In genomic region chr7:70717608-70718007, GRCm38 (mm10) we compare ENCODE assay signal across 18 mouse cellular contexts.
"Had no signal": no experiment of that assay in that cellular context is flagged by ENCODE, and none has a peak within 500 bp of the region (broad histone marks: within the 10 kb centered on the region; RNA-seq: fewer than 3 reads in every experiment).

No protein-coding gene starts in this region.

- H3K27me3 ChIP-seq: liver, embryonic 13.5 days; liver, embryonic 15.5 days; midbrain, embryonic 12.5 days; neural tube, embryonic 13.5 days; neural tube, embryonic 15.5 days; stomach, embryonic 15.5 days had no signal

- DNase-seq: liver; liver, embryonic 13.5 days; liver, postnatal 0 days; retina, postnatal 1 day; right cerebral cortex, adult 18-20 months; thymus, adult 2 months; thymus, postnatal 25 days; thymus, postnatal 4 days had no signal

- H3K4me3 ChIP-seq: liver, embryonic 13.5 days; liver, embryonic 15.5 days; midbrain, embryonic 10.5 days; midbrain, embryonic 12.5 days; myocyte; neural tube, embryonic 13.5 days; neural tube, embryonic 15.5 days; stomach, embryonic 15.5 days had no signal

- ATAC-seq: liver, postnatal 0 days; midbrain, embryonic 16.5 days had no signal

- H3K4me1 ChIP-seq: liver, embryonic 13.5 days; liver, embryonic 15.5 days; midbrain, embryonic 10.5 days; midbrain, embryonic 12.5 days; stomach, embryonic 15.5 days had no signal

- H3K4me2 ChIP-seq: liver, embryonic 11.5 days; liver, embryonic 13.5 days; liver, embryonic 15.5 days; midbrain, embryonic 12.5 days had no signal

- H3K9ac ChIP-seq: liver, embryonic 13.5 days; liver, embryonic 15.5 days; liver, postnatal 0 days; midbrain, embryonic 12.5 days; neural tube, embryonic 13.5 days; neural tube, embryonic 15.5 days; stomach, embryonic 15.5 days had no signal

- H3K36me3 ChIP-seq: liver, embryonic 13.5 days; liver, embryonic 15.5 days; midbrain, embryonic 10.5 days; midbrain, embryonic 12.5 days; neural tube, embryonic 13.5 days; neural tube, embryonic 15.5 days; stomach, embryonic 15.5 days had no signal

- H3K27ac ChIP-seq: liver, embryonic 13.5 days; liver, embryonic 15.5 days; midbrain, embryonic 10.5 days; midbrain, embryonic 12.5 days; neural tube, embryonic 13.5 days; neural tube, embryonic 15.5 days; stomach, embryonic 15.5 days; stomach, postnatal 0 days had no signal

- H3K9me3 ChIP-seq: liver, embryonic 13.5 days; liver, embryonic 15.5 days; midbrain, embryonic 10.5 days; midbrain, embryonic 12.5 days; neural tube, embryonic 13.5 days; neural tube, embryonic 15.5 days; stomach, embryonic 15.5 days had no signal
